Mouse (Mus musculus) forebrain, embryonic 13.5 days (tissue): ENCODE data around the gene Trpm3. TPM values are rescaled to one million over a fixed set of nuclear protein-coding genes. Genes with fewer than 3 reads are reported as not detected.

Experiments
- ATAC-seq: fragments of 200-750 bp; cut with Nextera tagmentation; 2 replicates; pipeline ENCODE4 v1.8.0; 2017
- H3K27ac ChIP-seq: fragments of 300-500 bp; sonication (generic); 2 replicates; pipeline ENCODE4 v1.5.1; 2015; ENCODE audit warnings: inconsistent platforms, mild to moderate bottlenecking, moderate library complexity
- H3K27me3 ChIP-seq: fragments of 300-500 bp; sonication (generic); 2 replicates; pipeline ENCODE4 v1.6.1; 2015; ENCODE audit warnings: mild to moderate bottlenecking, inconsistent platforms
- H3K36me3 ChIP-seq: fragments of 300-500 bp; sonication (generic); 2 replicates; pipeline ENCODE4 v1.6.1; 2015; ENCODE audit warnings: mild to moderate bottlenecking, inconsistent platforms; ENCODE audit not compliant: poor library complexity, severe bottlenecking
- H3K4me1 ChIP-seq: fragments of 300-500 bp; sonication (generic); 2 replicates; pipeline ENCODE4 v1.6.1; 2015; ENCODE audit warnings: inconsistent platforms
- H3K4me2 ChIP-seq: fragments of 300-500 bp; sonication (generic); 2 replicates; pipeline ENCODE4 v1.6.1; 2015; ENCODE audit warnings: inconsistent platforms, mild to moderate bottlenecking, moderate library complexity
- H3K4me3 ChIP-seq: fragments of 300-500 bp; sonication (generic); 2 replicates; pipeline ENCODE4 v1.5.1; 2015; ENCODE audit warnings: mild to moderate bottlenecking, inconsistent platforms
- H3K9ac ChIP-seq: fragments of 300-500 bp; sonication (generic); 2 replicates; pipeline ENCODE4 v1.6.1; 2015; ENCODE audit warnings: mild to moderate bottlenecking, inconsistent platforms
- H3K9me3 ChIP-seq: fragments of 300-500 bp; sonication (generic); replicated peaks from 2 replicates; pipeline ENCODE4 v1.6.1; 2016; ENCODE audit warnings: inconsistent platforms
- WGBS: fragments of 180-500 bp; shearing (Covaris S2); methylation state at CpG from one replicate; pipeline ENCODE4 v1.1.7; 2015; 5-methylcytosine and 5-hydroxymethylcytosine counted together
- polyA plus RNA-seq: library from polyadenylated mRNA; unstranded; fragments of >200 nt; fragmentation: Nextera tagmentation; extraction: Ambion mirVana; gene quantifications from 2 replicates; pipeline ENCODE4 v1.2.1, GENCODE M21; 2015

The Trpm3 gene
- polyA plus RNA-seq, 1 experiment from 2014 or later: 11.8 TPM

GRCm38 (mm10) chr19:22736870-22737269, 598.0 kb downstream of the Trpm3 start:
- H3K9ac ChIP-seq: no peak overlapping the region
- H3K27ac ChIP-seq: no peak overlapping the region
- no peaks in the 10 kb centered on the region for H3K9me3 ChIP-seq
- 58% methylated on average over 2 of the region's 2 CpGs for WGBS
- no peaks in the 10 kb centered on the region for H3K36me3 ChIP-seq
- no peak overlapping the region for H3K4me3 ChIP-seq
- H3K4me1 ChIP-seq: peaks cover 7% of the 10 kb centered on the region; the same call in 1 of the 2 replicates
- no peak for ATAC-seq
- H3K4me2 ChIP-seq: no peak overlapping the region
- H3K27me3 ChIP-seq: no peaks in the 10 kb centered on the region

DNA sequence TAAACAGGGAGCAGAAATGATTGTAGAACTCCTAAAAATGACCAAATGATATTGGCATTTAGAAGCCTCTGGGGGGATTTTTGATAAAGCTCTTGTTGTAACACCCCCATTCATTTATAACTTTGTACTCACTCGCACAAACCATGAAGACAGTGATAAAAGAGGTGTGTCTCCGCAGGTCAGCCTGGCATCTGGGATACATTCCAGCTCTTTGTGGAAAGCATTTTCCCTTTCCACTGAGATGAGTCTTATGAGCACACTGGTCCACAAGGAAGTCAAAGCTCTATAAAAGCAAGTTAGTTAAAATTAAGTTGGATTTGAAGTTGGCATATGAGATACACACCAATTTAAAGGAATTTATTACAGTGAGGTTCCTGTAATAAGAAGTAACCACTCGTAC, 600.4 kb downstream of the Trpm3 start:
- H3K4me2 ChIP-seq: no peak overlapping the region
- WGBS: 89% methylated on average over 3 of the region's 3 CpGs
- no peaks in the 10 kb centered on the region for H3K9me3 ChIP-seq
- H3K9ac ChIP-seq: no peak overlapping the region
- H3K4me1 ChIP-seq: no peaks in the 10 kb centered on the region
- no peak for ATAC-seq
- no peak overlapping the region for H3K27ac ChIP-seq
- no peak overlapping the region for H3K4me3 ChIP-seq
- H3K27me3 ChIP-seq: no peaks in the 10 kb centered on the region
- H3K36me3 ChIP-seq: no peaks in the 10 kb centered on the region

DNA sequence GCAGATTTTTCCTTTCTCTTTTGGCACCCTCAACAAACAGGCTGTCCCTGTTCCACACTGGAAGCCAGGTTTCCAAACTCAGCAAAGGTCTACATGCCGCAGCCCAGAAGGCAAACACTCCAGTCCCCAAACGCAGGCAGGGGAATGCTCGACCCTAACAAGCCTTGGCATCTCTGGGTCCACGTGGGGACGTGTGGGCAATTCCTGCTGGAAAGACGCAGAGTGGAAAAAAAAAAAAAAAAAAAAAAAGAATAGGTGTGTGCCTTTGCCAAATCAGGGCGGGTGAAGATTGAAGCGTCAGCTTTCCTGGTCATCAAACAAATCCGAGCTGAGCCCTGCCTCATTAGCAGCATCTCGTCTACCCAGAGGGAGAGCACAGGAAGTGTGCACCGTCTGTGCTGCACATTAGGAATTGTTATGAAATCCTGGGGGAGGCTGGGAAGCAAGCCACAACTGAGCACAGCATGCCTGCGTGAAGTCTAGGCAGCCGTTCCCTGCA, 614.5 kb downstream of the Trpm3 start:
- Histone ChIP-seq H3K9ac (no peak overlapping the region), H3K27me3 (no peaks in the 10 kb centered on the region), H3K27ac (no peak overlapping the region), H3K36me3 (no peaks in the 10 kb centered on the region), H3K4me2 (no peak overlapping the region), H3K4me1 (peaks cover 6% of the 10 kb centered on the region; the same call in 1 of the 2 replicates), H3K9me3 (no peaks in the 10 kb centered on the region), H3K4me3 (no peak overlapping the region)
- 54% methylated on average over 13 of the region's 13 CpGs for WGBS
- peak; percentile 90 for ATAC-seq

DNA sequence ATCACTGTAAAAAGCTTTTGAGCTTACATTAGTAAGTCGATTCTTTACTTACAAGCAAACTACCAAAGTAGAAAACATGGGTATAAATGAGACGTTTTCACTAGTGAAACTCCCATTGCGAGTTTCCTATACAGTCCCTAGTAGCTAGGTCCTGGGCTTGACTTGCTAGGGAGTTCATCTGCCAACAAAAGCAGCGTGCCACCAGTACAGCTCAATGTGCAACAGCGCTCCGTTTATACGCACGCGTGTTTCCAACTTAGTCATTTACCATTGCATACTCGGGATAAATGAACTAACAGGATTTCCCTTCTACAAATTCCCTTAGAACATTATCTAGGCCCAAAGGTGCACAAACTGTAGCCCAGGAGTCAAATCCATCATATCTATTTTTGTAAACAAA, 615.2 kb downstream of the Trpm3 start:
- WGBS: 92% methylated on average over 10 of the region's 10 CpGs
- no peak for ATAC-seq

DNA sequence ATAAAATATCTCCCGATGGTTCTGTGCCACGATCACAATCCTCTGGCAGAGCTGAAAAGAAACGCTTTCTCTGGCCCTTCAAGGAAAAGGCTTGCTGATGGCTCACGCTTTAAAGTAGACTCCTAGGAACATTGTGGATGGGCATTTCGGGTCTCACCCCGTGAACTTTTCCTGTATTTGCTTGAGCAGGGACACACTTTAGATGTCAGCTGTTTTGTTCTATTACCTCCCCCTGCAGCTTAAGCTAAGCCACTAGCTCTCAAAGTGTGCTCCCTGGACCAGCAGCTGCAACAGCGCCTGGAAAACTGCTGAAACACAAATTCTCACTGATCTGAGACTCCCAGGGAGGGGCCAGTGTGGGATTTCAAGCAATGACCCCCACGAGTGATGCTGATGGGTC, 615.7 kb downstream of the Trpm3 start:
- peaks cover 6% of the 10 kb centered on the region; the same call in 1 of the 2 replicates for H3K4me1 ChIP-seq
- H3K4me3 ChIP-seq: no peak overlapping the region
- no peaks in the 10 kb centered on the region for H3K36me3 ChIP-seq
- no peaks in the 10 kb centered on the region for H3K9me3 ChIP-seq
- no peak for ATAC-seq
- H3K27ac ChIP-seq: no peak overlapping the region
- H3K9ac ChIP-seq: no peak overlapping the region
- H3K27me3 ChIP-seq: no peaks in the 10 kb centered on the region
- 66% methylated on average over 8 of the region's 8 CpGs for WGBS
- no peak overlapping the region for H3K4me2 ChIP-seq

More for the DNA sequence above, 615.2 kb downstream of the Trpm3 start:
- Histone ChIP-seq H3K4me1 (peaks cover 6% of the 10 kb centered on the region; the same call in 1 of the 2 replicates), H3K36me3 (no peaks in the 10 kb centered on the region), H3K4me2 (no peak overlapping the region), H3K27ac (no peak overlapping the region), H3K27me3 (no peaks in the 10 kb centered on the region), H3K9me3 (no peaks in the 10 kb centered on the region), H3K4me3 (no peak overlapping the region), H3K9ac (no peak overlapping the region)

DNA sequence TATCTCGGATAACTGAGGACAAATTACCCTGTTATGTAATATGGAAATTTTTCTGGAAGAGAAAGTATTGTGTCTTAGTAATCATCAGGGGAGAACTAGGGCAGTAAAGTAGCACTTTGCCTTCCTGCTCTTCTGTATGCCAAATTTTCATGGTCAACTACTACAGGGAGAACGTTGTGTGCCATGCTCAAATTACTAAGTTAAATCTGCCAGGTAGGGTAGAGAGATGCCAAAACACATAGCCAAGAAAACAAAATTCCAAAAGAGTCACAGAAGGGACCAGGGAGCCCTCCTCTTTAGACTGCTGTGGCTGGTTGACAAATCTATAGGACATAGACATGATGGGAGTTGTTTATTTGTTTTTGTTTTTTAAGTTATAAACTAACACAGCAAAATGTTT, 619.6 kb downstream of the Trpm3 start:
- Histone ChIP-seq H3K27me3 (no peaks in the 10 kb centered on the region), H3K4me3 (no peak overlapping the region), H3K36me3 (no peaks in the 10 kb centered on the region), H3K9me3 (no peaks in the 10 kb centered on the region), H3K9ac (no peak overlapping the region), H3K4me2 (no peak overlapping the region), H3K4me1 (peaks cover 2% of the 10 kb centered on the region; the same call in 1 of the 2 replicates), H3K27ac (no peak overlapping the region)
- no peak for ATAC-seq
- 87% methylated on average over 2 of the region's 2 CpGs for WGBS

DNA sequence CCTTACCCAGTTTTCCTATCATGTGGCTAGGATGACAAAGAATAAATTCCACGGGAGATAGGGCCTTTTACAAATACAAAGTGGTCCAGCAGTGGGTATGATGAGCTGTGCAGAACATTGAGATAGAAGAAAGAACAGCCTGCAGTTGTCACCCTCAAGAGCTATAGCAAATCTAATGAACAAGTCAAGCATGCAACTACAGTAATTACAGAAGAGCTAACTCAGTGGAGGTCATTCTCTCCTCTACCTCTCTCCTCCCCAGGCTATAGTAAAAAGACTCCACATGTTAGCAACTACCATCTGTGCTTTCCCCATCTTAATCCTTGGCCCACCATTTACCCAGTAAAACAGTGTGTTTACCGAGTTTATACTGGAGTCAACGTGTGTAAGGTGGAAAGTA, 629.4 kb downstream of the Trpm3 start:
- Histone ChIP-seq H3K4me2 (no peak overlapping the region), H3K36me3 (no peaks in the 10 kb centered on the region), H3K4me1 (no peaks in the 10 kb centered on the region), H3K9ac (no peak overlapping the region), H3K27ac (no peak overlapping the region), H3K9me3 (no peaks in the 10 kb centered on the region), H3K4me3 (no peak overlapping the region), H3K27me3 (no peaks in the 10 kb centered on the region)
- no peak for ATAC-seq
- WGBS: 74% methylated on average over 3 of the region's 3 CpGs

DNA sequence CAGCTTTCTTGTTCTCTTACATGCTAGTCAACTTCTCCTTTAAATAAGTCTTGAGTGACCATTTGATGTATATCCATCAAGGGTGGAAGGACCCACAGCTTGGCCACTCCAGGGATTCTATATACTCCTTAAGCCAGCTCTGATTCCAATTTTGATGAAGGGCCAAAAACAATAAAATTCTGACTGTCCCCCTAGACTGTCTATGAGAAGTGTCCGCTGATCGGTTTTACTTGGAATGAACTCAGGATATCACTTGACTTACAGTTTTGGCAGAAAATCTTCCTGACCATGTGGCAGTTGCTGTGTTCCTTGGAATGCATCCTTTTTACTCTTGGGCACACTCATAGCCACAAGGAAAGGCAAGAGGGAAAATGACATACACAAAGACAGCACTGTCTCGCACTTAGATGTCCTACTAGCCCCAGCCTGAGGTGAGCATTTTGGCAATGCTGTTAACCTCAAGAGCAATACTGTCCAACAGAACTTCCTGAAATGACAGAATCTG, 636.4 kb downstream of the Trpm3 start:
- H3K27ac ChIP-seq: no peak overlapping the region
- no peaks in the 10 kb centered on the region for H3K27me3 ChIP-seq
- no peak overlapping the region for H3K4me2 ChIP-seq
- H3K4me1 ChIP-seq: no peaks in the 10 kb centered on the region
- H3K4me3 ChIP-seq: no peak overlapping the region
- no peak overlapping the region for H3K9ac ChIP-seq
- no peaks in the 10 kb centered on the region for H3K36me3 ChIP-seq
- H3K9me3 ChIP-seq: no peaks in the 10 kb centered on the region
- 97% methylated on average over 3 of the region's 3 CpGs for WGBS
- no peak for ATAC-seq

GRCm38 (mm10) chr19:22780192-22780843, 641.5 kb downstream of the Trpm3 start:
- Histone ChIP-seq H3K36me3 (no peaks in the 10 kb centered on the region), H3K4me1 (no peaks in the 10 kb centered on the region), H3K9ac (no peak overlapping the region), H3K4me3 (no peak overlapping the region), H3K27me3 (no peaks in the 10 kb centered on the region), H3K4me2 (no peak overlapping the region), H3K27ac (no peak overlapping the region), H3K9me3 (no peaks in the 10 kb centered on the region)
- WGBS: 71% methylated on average over 7 of the region's 7 CpGs
- no peak for ATAC-seq

DNA sequence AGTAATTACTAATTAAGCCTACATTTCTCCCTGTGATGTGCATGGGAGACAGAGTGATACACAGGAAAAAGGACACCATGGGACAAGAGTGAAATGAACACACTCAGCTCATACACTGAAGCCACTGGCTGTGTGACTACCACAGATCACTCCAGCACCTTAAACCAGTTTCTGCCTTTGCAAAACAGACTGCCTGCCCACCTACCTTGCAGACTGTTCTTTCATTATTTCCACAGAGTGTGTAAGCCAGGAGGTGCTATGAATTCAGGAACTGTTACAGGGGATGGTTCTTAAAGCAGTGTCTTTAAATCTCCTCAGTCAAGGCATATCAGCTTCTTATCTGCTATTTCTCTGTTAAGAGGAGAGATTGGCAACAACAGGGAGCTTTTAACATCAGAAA, 642.7 kb downstream of the Trpm3 start:
- Histone ChIP-seq H3K4me1 (no peaks in the 10 kb centered on the region), H3K27me3 (no peaks in the 10 kb centered on the region), H3K4me2 (no peak overlapping the region), H3K9me3 (no peaks in the 10 kb centered on the region), H3K9ac (no peak overlapping the region), H3K27ac (no peak overlapping the region), H3K36me3 (no peaks in the 10 kb centered on the region), H3K4me3 (no peak overlapping the region)
- ATAC-seq: no peak

DNA sequence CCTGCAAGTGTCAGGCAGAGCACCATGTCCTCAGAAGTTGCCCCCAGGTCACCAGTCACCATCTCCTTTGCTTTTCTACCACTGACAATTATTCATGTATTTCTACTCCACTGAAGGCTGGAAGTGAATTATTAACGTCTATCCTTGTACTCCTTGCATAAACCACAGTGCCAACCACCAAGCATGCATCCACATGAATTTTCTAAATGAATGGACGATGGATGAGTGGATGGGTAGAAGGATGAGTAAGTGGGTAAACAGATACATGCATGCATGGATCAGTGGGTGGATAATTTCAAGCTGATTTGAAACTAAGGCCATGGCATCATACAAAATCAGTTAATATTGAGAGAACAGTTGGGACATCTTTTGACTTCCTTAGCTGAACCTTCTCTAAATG, 644.9 kb downstream of the Trpm3 start:
- no peak for ATAC-seq
- Histone ChIP-seq H3K9ac (no peak overlapping the region), H3K4me2 (no peak overlapping the region), H3K4me3 (no peak overlapping the region), H3K27me3 (no peaks in the 10 kb centered on the region), H3K9me3 (no peaks in the 10 kb centered on the region), H3K4me1 (no peaks in the 10 kb centered on the region), H3K27ac (no peak overlapping the region), H3K36me3 (no peaks in the 10 kb centered on the region)
- 87% methylated on average over 2 of the region's 2 CpGs for WGBS

GRCm38 (mm10) chr19:22789753-22790152, 650.9 kb downstream of the Trpm3 start:
- Histone ChIP-seq H3K36me3 (no peaks in the 10 kb centered on the region), H3K9ac (no peak overlapping the region), H3K4me2 (no peak overlapping the region), H3K27me3 (no peaks in the 10 kb centered on the region), H3K4me3 (no peak overlapping the region), H3K27ac (no peak overlapping the region), H3K9me3 (no peaks in the 10 kb centered on the region), H3K4me1 (no peaks in the 10 kb centered on the region)
- ATAC-seq: no peak
- WGBS: 89% methylated on average over 3 of the region's 3 CpGs

DNA sequence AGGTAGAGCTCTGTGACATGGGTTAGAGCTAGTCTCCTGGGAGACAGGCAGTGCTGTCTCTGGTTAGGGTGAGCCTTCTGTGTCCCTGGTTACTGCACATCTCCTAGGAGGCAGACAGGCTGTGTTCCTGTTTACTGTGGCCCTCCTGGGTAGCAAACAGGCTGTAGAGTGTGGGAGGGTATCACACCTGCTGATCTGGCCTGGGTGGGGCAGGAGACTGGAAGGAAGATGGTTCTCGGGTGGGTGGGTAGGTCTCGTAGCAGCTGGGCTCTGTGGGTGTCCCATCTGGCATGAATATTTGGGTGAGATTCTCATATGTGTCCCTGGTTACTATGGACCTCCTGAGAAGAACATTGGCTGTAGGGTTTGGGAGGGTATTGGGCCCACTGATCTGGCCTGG, 658.1 kb downstream of the Trpm3 start:
- Histone ChIP-seq H3K4me2 (no peak overlapping the region), H3K9ac (no peak overlapping the region), H3K27ac (no peak overlapping the region), H3K9me3 (no peaks in the 10 kb centered on the region), H3K27me3 (no peaks in the 10 kb centered on the region), H3K4me1 (peaks cover 4% of the 10 kb centered on the region; the same call in 1 of the 2 replicates), H3K36me3 (no peaks in the 10 kb centered on the region), H3K4me3 (no peak overlapping the region)
- WGBS: 97% methylated on average over 2 of the region's 2 CpGs
- ATAC-seq: no peak
